In the genomic region with DNA sequence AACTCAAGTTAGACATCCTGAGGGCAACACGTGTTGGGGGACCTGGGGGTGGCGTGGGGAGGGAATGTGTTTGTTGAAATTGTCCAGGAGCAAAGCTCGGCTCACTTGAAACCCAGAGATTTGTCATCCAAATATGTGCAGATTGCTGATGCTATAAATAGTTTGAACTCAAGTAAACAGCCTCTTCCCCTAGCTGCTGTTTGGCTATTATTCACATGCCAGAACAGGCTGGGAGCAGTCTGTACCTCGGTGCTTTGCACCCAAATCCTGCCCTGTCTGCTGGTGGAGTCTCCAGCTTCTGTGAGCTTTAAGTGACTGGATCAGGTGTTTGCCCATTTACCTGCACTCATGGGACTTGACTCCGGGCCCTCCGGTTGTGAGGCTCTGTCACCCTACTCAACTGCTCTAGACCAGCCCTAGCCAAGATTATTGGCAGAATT, we compare ENCODE assay signal across 7 mouse cellular contexts. TPM values are rescaled to one million over a fixed set of nuclear protein-coding genes. Genes with fewer than 3 reads are reported as not detected.
DNase-seq lines count a peak whose midpoint lies in the region; ATAC-seq and TF ChIP-seq lines count a peak whose summit lies in the region.

No protein-coding gene starts in this region.

- ATAC-seq in neural tube, embryonic 15.5 days (ENCODE audit: low FRiP score), result no peak
- ATAC-seq in erythroid progenitor cell, adult 5-6 weeks (replicated peaks; ENCODE audit: low FRiP score, poor library complexity, severe bottlenecking), result no peak

- no peak overlapping the region for H3K9ac ChIP-seq in neural tube, embryonic 15.5 days (replicated peaks)

- H3K4me1 ChIP-seq in neural tube, embryonic 15.5 days, result peaks cover 27% of the 10 kb centered on the region
- H3K4me1 ChIP-seq in cortical plate, adult 2 months (ENCODE audit: control insufficient read depth, insufficient read depth, low read length), result peaks cover 30% of the 10 kb centered on the region

- H3K4me3 ChIP-seq in neural tube, embryonic 15.5 days (replicated peaks), result no peak overlapping the region
- no peak overlapping the region for H3K4me3 ChIP-seq in cortical plate, adult 2 months (ENCODE audit: insufficient read depth, low read length)

- intact Hi-C loops in heart, postnatal 14 days (cut with DNase I), result no loop called here

- no peaks in the 10 kb centered on the region for H3K27me3 ChIP-seq in neural tube, embryonic 15.5 days (replicated peaks)

- TF ChIP-seq POLR2A in cortical plate, adult 2 months (IDR thresholded peaks at IDR 0.05; ENCODE audit: extremely low read depth, insufficient read depth, low read length), result 0 out of 2 replicates have a peak, but pooled peaks have one; percentile 23

- no peak for TF ChIP-seq CTCF in cortical plate, adult 2 months (IDR thresholded peaks at IDR 0.05; ENCODE audit: extremely low read depth, insufficient read depth, low read length)

- DNase-seq in neural tube, embryonic 10.5 days (ENCODE audit: extremely low spot score, low spot score), result no peak
- peak; percentile 51 to 64 for DNase-seq in heart, postnatal 14 days
- DNase-seq in layer of hippocampus, postnatal 25 days (ENCODE audit: extremely low spot score in 1 of 2, low spot score in 1 of 2), result peak; percentile 17 to 45
- DNase-seq in lung, postnatal 4 days, result peak; percentile 34 to 73

- H3K36me3 ChIP-seq in neural tube, embryonic 15.5 days, result no peaks in the 10 kb centered on the region

- WGBS in neural tube, embryonic 15.5 days, result 78% methylated on average over 6 of the region's 6 CpGs

- H3K27ac ChIP-seq in neural tube, embryonic 15.5 days (replicated peaks), result peak overlapping the region; percentile 48; the same call in 1 of the 2 replicates
- H3K27ac ChIP-seq in cortical plate, adult 2 months (ENCODE audit: insufficient read depth, low read length), result peak overlapping the region; percentile 72

- H3K9me3 ChIP-seq in neural tube, embryonic 15.5 days (replicated peaks), result no peaks in the 10 kb centered on the region

- H3K4me2 ChIP-seq in neural tube, embryonic 15.5 days, result no peak overlapping the region

RNA-seq across cellular contexts. Expression of gene Pkig, which starts 27.6 kb away (rescaled TPM):
- 107 and 110 TPM in 2 replicates for polyA plus RNA-seq in neural tube, embryonic 15.5 days (2015; fragmentation: Nextera tagmentation; extraction: Ambion mirVana)
- polyA plus RNA-seq in cortical plate, adult 2 months (2012; rRNA removed), result 143 and 146 TPM in 2 replicates
- 100 to 1,000 TPM; 183 to 188 TPM for total RNA-seq in heart, postnatal 14 days (2021)
- total RNA-seq in layer of hippocampus, postnatal 25 days (2021), result 10 to 100 TPM; 86.5 to 94.6 TPM
- 93.5 and 103 TPM in 2 replicates for total RNA-seq in erythroid progenitor cell, adult 5-6 weeks (2015; ENCODE audit: low replicate concordance)
- 86.6 and 90.7 TPM in 2 replicates for total RNA-seq in erythroid progenitor cell, adult 5-6 weeks (2017; ENCODE audit: low replicate concordance)

RNA-seq across cellular contexts. Expression of gene Serinc3, which starts 40.9 kb away (rescaled TPM):
- polyA plus RNA-seq in neural tube, embryonic 15.5 days (2015; fragmentation: Nextera tagmentation; extraction: Ambion mirVana), result 33.6 and 41.2 TPM in 2 replicates
- 209 and 210 TPM in 2 replicates for polyA plus RNA-seq in cortical plate, adult 2 months (2012; rRNA removed)
- total RNA-seq in heart, postnatal 14 days (2021), result 100 to 1,000 TPM; 360 to 363 TPM
- 100 to 1,000 TPM; 191 to 207 TPM for total RNA-seq in layer of hippocampus, postnatal 25 days (2021)
- total RNA-seq in erythroid progenitor cell, adult 5-6 weeks (2015; ENCODE audit: low replicate concordance), result 1,699 and 1,907 TPM in 2 replicates
- 1,512 and 2,069 TPM in 2 replicates for total RNA-seq in erythroid progenitor cell, adult 5-6 weeks (2017; ENCODE audit: low replicate concordance)

Comparison
In these comparisons a context has a peak if more than half of its experiments do, and no peak if none do; other contexts are left out.
1. RNA of gene Serinc3, which starts 40.9 kb away (total RNA-seq): 1,512 to 2,069 TPM in erythroid progenitor cell, adult 5-6 weeks; 360 to 363 TPM in heart, postnatal 14 days and 191 to 207 TPM in layer of hippocampus, postnatal 25 days; every median in the first group is over 4 times any median in the second.